Mouse (Mus musculus): ENCODE data around the gene Rpl37. TPM values are rescaled to one million over a fixed set of nuclear protein-coding genes. Genes with fewer than 3 reads are reported as not detected.

Gene Rpl37
- 100 to 1,000 TPM; 252 to 283 TPM for total RNA-seq (2021)
- long read RNA-seq, experiment 1, transcript Rpl37-201 (4 exons, 835 nt) = major isoform, 59 of 67 reads
- long read RNA-seq, experiment 1, partial matches to known transcripts = 0 of 67 reads
- long read RNA-seq, experiment 1, other reads (novel, unspliced or antisense) = 2 of 67 reads
- long read RNA-seq, experiment 2, transcript Rpl37-204 (4 exons, 556 nt) = minor isoform, 5 of 64 reads
- long read RNA-seq, experiment 2, transcript Rpl37-201 (4 exons, 835 nt) = major isoform, 55 of 64 reads
- long read RNA-seq, experiment 2, partial matches to known transcripts = 2 of 64 reads
- long read RNA-seq, experiment 2, other reads (novel, unspliced or antisense) = 0 of 64 reads

DNA sequence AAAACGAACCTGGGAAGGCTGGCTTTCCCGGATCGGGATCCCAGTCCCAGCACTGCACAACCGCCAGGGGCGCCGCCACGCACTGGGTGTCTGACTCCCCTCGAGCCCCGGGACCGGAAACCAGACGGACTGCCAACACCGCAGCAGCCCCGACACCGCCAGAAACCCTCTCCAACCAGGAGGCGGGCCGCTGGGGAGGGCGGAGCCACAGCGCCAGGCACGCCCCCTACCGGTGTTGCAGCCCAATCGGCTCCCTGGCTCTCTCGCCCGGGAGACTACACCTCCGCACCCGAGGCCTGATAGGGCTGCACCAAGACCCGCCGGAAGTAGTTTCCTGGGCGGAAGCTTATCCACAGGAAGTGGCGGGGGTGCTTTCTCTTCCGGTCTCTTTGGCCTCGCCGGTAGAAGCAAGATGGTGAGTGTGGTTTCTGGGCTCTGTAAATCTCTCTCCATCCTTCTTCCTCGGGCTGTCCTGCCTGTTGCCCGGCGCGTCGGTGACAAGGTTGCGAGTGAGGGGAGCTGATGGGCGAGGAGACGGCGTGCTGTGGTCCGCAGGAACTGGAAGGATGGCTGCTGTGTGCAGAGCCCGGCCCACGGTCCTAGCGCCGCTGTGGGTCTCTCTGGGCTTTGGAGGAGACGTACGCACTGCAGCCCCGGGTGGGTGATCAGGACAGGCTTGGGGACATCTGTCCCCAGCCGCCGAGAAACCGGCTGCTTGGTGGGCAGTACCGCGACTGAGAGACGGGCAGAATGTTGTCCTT is at the start of gene Rpl37:
Gene Rpl37 (plus strand): TSS at position 376 of the 761 bp plus-strand sequence.
- Histone ChIP-seq H3K27ac (peak within 1 kb of the TSS; percentile 91), H3K4me3 (peak within 1 kb of the TSS; percentile 62)
- DNase-seq (ENCODE audit: extremely low spot score in 1 of 2, low spot score in 2 of 2) = peak; percentile 98 to 99
- TF ChIP-seq CTCF (IDR thresholded peaks at IDR 0.05) = peak; percentile 77
- intact Hi-C loops (cut with DNase I) = loop anchor here (1.0 kb wide), 1 partner anchor 27 kb away; the partner anchor contains the start of gene Prkaa1

DNA sequence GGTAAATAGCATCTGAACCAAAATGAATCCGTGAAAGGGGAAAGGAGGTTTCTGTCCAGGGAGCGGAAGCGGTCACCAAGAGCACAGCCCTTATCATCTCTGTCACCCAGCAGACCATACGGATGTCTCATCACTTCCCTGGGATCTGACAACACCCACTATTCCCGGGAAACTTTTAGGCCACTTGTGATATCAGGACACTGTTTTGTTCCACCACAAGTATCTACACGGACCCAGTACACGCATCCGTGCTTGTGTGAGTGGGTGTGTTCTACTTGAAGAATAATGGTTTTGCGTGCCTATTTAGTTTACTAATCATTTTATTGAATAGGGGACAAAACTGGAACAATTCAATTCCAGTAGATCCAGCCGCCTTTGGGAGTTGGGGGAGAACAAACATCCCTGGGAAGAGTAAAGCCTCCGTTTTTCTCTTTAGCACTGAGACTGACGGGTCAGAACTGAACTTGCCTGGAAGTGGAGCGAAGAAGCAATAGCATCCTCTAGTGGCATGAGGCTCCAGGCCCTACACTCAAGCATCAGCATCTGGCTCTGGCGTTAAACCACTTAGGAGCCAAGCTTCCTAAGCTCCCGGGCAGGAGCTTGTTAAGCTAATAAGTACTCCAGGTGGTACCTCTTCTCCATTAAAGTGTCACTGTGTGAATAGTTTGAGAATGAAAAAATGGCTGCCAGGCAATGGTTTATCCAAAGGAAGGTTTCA is 47.5 kb upstream of the Rpl37 start:
- DNase-seq (ENCODE audit: extremely low spot score in 1 of 2, low spot score in 2 of 2) = peak; percentile 53 to 56
- Histone ChIP-seq H3K4me3 (no peak overlapping the region), H3K27ac (no peak overlapping the region)
- intact Hi-C loops (cut with DNase I) = loop anchor here (2.0 kb wide), 1 partner anchor 1012 kb away; no protein-coding TSS in a partner anchor
- TF ChIP-seq CTCF (IDR thresholded peaks at IDR 0.05) = peak; percentile 94

DNA sequence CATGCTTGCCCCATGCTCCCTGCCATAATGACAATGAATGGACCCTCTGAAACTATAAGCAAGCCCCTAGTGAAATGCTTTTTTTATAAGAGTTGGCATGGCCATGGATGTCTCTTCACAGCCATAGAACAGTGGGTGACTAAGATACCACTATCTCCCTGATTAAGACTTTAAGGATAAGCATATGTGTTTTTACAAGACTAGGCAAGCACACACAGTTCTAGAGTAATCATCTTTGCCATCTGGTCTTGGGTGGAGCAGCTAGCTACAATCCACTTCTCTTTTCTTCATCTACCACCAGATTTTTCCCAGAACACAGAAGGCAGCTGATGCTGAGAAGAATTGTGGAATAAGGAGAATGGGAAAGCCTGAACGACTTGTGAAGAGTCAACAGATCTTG is 35.2 kb upstream of the Rpl37 start:
- intact Hi-C loops (cut with DNase I) = no loop called here
- H3K27ac ChIP-seq = no peak overlapping the region
- H3K4me3 ChIP-seq = no peak overlapping the region
- no peak for TF ChIP-seq CTCF (IDR thresholded peaks at IDR 0.05)
- no peak for DNase-seq (ENCODE audit: extremely low spot score in 1 of 2, low spot score in 2 of 2)

DNA sequence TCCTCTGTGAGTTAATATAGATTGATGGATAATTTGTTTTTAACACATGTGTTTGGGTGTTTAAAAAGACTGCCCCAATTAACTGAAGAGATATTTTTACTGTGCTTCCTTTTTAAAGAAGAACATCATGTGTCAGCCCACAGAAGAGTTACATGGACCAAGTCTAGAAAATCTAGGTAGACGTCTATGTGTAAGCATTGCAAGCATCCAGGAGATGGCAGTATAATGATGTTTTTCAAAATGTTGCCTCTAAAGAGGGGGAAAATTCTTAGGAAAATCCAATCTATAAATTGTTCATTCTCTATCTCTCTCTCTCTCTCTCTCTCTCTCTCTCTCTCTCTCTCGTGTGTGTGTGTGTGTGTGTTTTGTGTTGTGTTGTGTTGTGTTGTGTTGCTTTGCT is 30.3 kb upstream of the Rpl37 start:
- no peak for DNase-seq (ENCODE audit: extremely low spot score in 1 of 2, low spot score in 2 of 2)
- peak; percentile 62 for TF ChIP-seq CTCF (IDR thresholded peaks at IDR 0.05)
- no peak overlapping the region for H3K4me3 ChIP-seq
- H3K27ac ChIP-seq = no peak overlapping the region
- intact Hi-C loops (cut with DNase I) = loop anchor here (2.0 kb wide), 1 partner anchor 1123 kb away; no protein-coding TSS in a partner anchor

DNA sequence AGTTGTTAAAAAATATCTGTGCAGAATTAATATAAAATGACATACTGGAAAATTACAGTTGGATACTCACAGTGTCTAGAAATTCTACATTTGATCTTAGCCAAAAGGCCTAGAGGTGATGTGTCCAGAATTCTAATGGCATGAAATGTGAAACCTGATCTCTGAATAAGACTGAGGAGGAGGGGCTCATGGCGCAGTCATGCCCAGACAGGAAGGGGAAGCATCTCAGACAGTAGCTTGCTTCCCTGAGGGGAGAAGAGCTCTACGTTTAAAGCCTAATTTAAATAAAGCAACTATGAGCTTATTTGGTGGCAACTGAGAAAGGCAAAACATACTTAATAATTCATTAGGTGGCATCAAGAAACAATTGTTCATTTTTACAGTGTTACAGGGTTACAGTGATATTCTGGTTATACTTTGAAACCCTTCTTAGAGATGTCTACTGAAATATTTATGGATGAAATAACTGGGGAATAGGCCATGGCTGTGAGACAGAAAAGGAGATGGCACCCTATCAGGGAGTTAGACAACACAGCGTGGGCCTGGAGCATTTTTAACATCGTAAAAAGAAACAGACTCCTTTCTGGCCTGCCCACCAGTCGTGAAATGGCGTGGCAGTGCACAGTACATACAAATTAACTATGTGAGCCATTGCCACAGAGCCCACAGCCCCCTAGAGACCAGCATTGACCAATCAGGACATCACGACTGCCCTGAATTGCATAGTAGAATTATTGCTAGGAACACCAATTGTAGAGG is 27.4 kb upstream of the Rpl37 start:
- intact Hi-C loops (cut with DNase I) = no loop called here
- no peak for TF ChIP-seq CTCF (IDR thresholded peaks at IDR 0.05)
- Histone ChIP-seq H3K4me3 (no peak overlapping the region), H3K27ac (no peak overlapping the region)
- no peak for DNase-seq (ENCODE audit: extremely low spot score in 1 of 2, low spot score in 2 of 2)

DNA sequence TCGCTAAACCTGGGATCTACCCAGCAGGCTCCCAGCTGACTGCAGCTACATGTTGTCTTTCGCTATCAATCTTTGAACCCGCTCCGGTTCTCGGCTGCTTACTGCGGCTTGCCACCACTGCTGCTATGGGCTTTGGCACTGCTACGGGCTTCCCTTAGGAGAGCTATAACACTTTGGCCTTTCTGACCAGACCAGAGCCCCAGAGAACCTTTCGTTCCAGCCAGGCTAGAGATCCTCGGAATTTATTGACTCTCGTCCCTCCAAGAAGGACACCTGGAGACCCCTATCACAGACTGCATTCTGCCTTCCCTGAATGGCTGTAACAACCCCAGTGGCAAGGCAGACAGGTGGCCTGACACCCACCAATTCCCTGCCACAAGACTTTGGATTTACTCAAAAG is 26.3 kb upstream of the Rpl37 start:
- Histone ChIP-seq H3K27ac (no peak overlapping the region), H3K4me3 (no peak overlapping the region)
- DNase-seq (ENCODE audit: extremely low spot score in 1 of 2, low spot score in 2 of 2) = no peak
- TF ChIP-seq CTCF (IDR thresholded peaks at IDR 0.05) = no peak
- intact Hi-C loops (cut with DNase I) = no loop called here

DNA sequence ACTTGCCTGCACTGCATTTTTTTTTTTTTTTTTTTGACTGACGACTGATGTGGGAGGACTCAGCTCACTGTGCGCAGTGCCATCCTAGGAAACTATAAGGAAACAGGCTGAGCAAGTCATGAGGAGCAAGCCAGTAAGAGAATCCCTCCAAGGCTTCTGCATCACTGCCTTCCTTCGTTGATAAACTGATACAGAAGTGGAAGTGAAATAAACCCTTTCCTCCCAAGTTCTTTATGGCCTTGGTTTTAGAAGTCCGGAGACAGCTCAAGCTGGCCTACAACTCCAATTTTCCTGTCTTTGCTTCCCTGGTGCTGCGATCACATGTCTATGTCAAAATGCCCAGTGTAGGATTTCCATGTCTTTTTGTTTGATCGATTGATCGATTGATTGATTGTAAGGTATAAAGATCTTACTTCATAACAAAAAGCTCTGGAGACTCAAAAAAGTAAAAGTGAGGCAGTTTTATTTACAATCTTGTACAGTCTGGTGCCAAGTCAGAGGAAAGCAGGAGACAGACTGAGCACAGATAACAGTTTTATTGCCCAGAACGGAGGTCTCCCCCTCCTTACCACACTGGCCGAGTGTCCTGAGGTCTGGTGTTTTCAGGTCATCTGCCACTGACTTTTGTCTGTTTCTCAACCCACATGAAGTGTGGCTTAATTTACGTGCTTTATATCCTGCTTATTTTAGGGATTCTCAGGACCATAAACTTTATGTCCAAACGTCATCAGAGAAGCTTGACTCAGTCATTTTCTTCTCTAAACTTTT is 20.7 kb upstream of the Rpl37 start:
- no peak overlapping the region for H3K27ac ChIP-seq
- intact Hi-C loops (cut with DNase I) = no loop called here
- no peak overlapping the region for H3K4me3 ChIP-seq
- DNase-seq (ENCODE audit: extremely low spot score in 1 of 2, low spot score in 2 of 2) = no peak
- no peak for TF ChIP-seq CTCF (IDR thresholded peaks at IDR 0.05)

DNA sequence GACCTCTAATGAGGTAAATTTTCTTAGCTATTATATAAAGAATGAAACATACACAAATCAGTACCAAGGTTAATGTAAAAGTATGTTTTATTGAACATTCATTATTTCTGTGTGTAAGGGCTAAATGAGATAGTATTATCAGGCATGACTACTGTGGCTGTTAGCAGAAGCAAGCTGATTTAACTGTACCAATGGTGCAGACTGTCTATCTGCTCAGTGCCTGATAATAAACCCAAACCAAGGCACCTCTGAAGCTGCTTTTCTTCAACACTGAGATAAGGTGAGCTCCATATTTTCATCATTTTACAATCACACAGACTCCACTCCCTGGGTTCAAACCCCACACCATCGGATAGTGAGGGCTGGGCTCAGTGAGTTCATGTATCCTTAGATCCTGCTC is 19.1 kb upstream of the Rpl37 start:
- no peak overlapping the region for H3K27ac ChIP-seq
- TF ChIP-seq CTCF (IDR thresholded peaks at IDR 0.05) = no peak
- DNase-seq (ENCODE audit: extremely low spot score in 1 of 2, low spot score in 2 of 2) = no peak
- intact Hi-C loops (cut with DNase I) = no loop called here
- H3K4me3 ChIP-seq = no peak overlapping the region

DNA sequence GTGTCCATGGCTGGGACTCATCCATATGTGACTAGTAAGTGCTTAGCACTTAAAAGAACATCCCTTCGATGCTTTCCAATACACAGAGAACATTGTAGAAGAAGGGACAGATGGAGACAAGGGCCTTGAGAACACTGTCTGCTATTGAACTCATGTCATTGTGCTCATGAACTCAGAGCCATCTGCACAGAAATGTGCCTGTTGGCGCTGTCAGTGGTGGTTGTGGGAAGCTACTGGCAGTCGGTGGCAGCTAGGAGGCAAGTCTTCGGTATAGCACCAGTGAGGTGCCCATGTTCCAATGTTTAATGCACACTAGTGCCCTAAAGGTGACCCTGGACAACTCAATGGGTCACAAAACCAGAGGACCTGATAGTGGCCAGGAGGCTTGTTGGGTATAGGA is 14.1 kb upstream of the Rpl37 start:
- TF ChIP-seq CTCF (IDR thresholded peaks at IDR 0.05) = no peak
- intact Hi-C loops (cut with DNase I) = no loop called here
- no peak overlapping the region for H3K4me3 ChIP-seq
- no peak for DNase-seq (ENCODE audit: extremely low spot score in 1 of 2, low spot score in 2 of 2)
- no peak overlapping the region for H3K27ac ChIP-seq

DNA sequence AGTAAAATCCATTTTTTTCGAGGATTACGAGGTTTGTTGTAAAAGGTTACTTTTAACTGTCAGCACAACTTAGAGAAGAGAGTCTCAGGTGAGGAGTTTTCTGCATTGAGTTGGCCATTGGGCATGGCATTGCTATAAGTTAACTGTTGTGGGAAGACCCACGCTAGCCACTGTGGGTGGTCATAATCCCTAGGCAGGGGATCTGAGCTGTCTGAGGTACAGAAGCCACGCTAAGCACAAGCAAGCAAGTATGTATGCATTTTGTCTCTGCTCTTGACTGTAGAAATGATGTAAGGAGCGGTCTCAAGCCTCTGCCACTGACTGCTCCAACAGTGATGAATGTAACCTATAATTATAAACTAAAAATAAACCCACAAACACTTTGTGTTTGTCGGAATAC is 10.6 kb upstream of the Rpl37 start:
- no peak overlapping the region for H3K27ac ChIP-seq

More for the DNA sequence above, 10.6 kb upstream of the Rpl37 start:
- DNase-seq (ENCODE audit: extremely low spot score in 1 of 2, low spot score in 2 of 2) = no peak
- TF ChIP-seq CTCF (IDR thresholded peaks at IDR 0.05) = no peak
- no peak overlapping the region for H3K4me3 ChIP-seq
- intact Hi-C loops (cut with DNase I) = loop anchor here (5.0 kb wide), 2 partner anchors 1049 to 1149 kb away; no protein-coding TSS in a partner anchor
